Mouse (Mus musculus): ENCODE data around the gene Rac1.

DNA sequence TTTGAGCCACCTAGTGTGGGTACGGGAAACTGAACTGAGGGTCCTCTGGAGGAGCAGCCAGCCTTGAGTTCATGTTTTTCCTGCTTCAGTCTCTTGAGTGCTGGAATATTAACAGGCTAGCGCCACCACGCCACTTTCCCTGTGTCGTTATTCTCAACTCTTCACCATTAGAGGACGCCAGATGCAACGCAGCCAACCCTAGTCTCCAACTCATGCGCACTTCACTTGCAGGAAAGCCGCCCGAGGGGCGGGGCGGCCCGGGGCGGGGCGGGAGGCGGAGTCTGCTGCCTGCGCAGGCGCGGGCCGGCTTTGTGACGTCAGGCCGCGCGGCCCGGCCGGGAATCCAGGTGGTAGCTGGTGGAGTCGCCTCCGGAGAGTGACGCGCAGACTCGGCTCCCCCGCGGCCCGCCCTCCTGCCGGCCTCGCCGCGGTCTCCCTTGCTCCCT, 20.6 kb upstream of the Rac1 start:
- TF ChIP-seq POLR2A (IDR thresholded peaks at IDR 0.05; ENCODE audit: insufficient read depth, low read depth, low read length) (peak; percentile 61), CTCF (IDR thresholded peaks at IDR 0.05) (peak; percentile 77), EP300 (IDR thresholded peaks at IDR 0.05; ENCODE audit: insufficient read depth, low read depth, low read length) (peak; percentile 65; the same call in 1 of the 2 replicates)

Data from heart, adult 2 months (tissue).